Mouse (Mus musculus) heart, embryonic 13.5 days (tissue): ENCODE measurements around the gene Fbp2. TPM values are rescaled to one million over a fixed set of nuclear protein-coding genes. Genes with fewer than 3 reads are reported as not detected.

Experiments
- polyA plus RNA-seq: library from polyadenylated mRNA; unstranded; fragments of >200 nt; fragmentation: Nextera tagmentation; extraction: Ambion mirVana; gene quantifications from 2 replicates; pipeline ENCODE4 v1.2.1, GENCODE M21; 2015

The Fbp2 gene
- polyA plus RNA-seq, 1 experiment from 2014 or later: not detected

Other genes with a start within 250 kb of the Fbp2 start
- 6.4 and 7.4 TPM in 2 replicates for gene 6720489N17Rik, start 234.2 kb downstream of the Fbp2 start, polyA plus RNA-seq
- 13.1 and 16.1 TPM in 2 replicates for gene Platr25, start 97.7 kb downstream of the Fbp2 start, polyA plus RNA-seq
- gene Gm5141, start 72.6 kb downstream of the Fbp2 start, polyA plus RNA-seq: 5.7 and 7.0 TPM in 2 replicates
- 0.36 and 0.44 TPM in 2 replicates for gene Fbp1, start 29.9 kb upstream of the Fbp2 start, polyA plus RNA-seq
- 54.5 and 57.7 TPM in 2 replicates for gene 2010111I01Rik, start 106.5 kb upstream of the Fbp2 start, polyA plus RNA-seq